Mouse (Mus musculus) ES-E14 (cell line): ENCODE data around the gene Gja8. TPM values are rescaled to one million over a fixed set of nuclear protein-coding genes. Genes with fewer than 3 reads are reported as not detected.

Experiments used
- DNase-seq: peaks from one replicate; pipeline ENCODE4 v3.0.0-alpha.2; 2013; ENCODE audit warnings: low read depth, low spot score
- H3K27ac ChIP-seq: 2 replicates; pipeline ENCODE4 v1.5.1; 2012; ENCODE audit warnings: low read depth, mild to moderate bottlenecking, low read length, moderate library complexity, mixed read lengths; ENCODE audit not compliant: poor library complexity, insufficient read depth, severe bottlenecking
- H3K36me3 ChIP-seq: 2 replicates; pipeline ENCODE4 v1.6.1; 2012; ENCODE audit warnings: mild to moderate bottlenecking, low read length, moderate library complexity, mixed read lengths; ENCODE audit not compliant: control insufficient read depth, poor library complexity, insufficient read depth, severe bottlenecking
- H3K4me1 ChIP-seq, 2 experiments: fragments of 150-350 bp in 1 of 2; sonication (generic) in 1 of 2; 2 replicates each; pipeline ENCODE4 v1.6.1; 2012; ENCODE audit warnings: low read length in 2 of 2, mild to moderate bottlenecking in 1 of 2, mixed read lengths in 1 of 2; ENCODE audit not compliant: control insufficient read depth in 2 of 2, insufficient read depth in 2 of 2, poor library complexity in 1 of 2
- H3K4me3 ChIP-seq, 2 experiments: fragments of 150-350 bp in 1 of 2; sonication (generic) in 1 of 2; 2 replicates each; pipeline ENCODE4 v1.5.1; 2012; ENCODE audit warnings: low read length in 2 of 2, low read depth in 1 of 2, mild to moderate bottlenecking in 1 of 2, mixed read lengths in 1 of 2; ENCODE audit not compliant: insufficient read depth in 1 of 2, poor library complexity in 1 of 2, severe bottlenecking in 1 of 2
- H3K9ac ChIP-seq: 2 replicates; pipeline ENCODE4 v1.6.1; 2012; ENCODE audit warnings: low read depth, mild to moderate bottlenecking, low read length, mixed read lengths; ENCODE audit not compliant: poor library complexity, insufficient read depth, severe bottlenecking
- H3K9me3 ChIP-seq: fragments of 150-350 bp; sonication (generic); 2 replicates; pipeline ENCODE4 v1.6.1; 2012; ENCODE audit warnings: low read depth, mild to moderate bottlenecking, low read length; ENCODE audit not compliant: control insufficient read depth, insufficient read depth
- CHD2 ChIP-seq: IDR thresholded peaks from 2 replicates; pipeline ENCODE4 v1.6.1; 2014; ENCODE audit warnings: mild to moderate bottlenecking, low read depth, low read length, inconsistent platforms
- HCFC1 ChIP-seq: IDR thresholded peaks from 2 replicates; pipeline ENCODE4 v1.6.1; 2012; ENCODE audit warnings: low read length, inconsistent platforms, borderline replicate concordance; ENCODE audit not compliant: insufficient read depth
- MAFK ChIP-seq: IDR thresholded peaks from 2 replicates; pipeline ENCODE4 v1.6.1; 2014; ENCODE audit warnings: mild to moderate bottlenecking, low read depth, low read length, inconsistent platforms; ENCODE audit not compliant: insufficient read depth
- ZC3H11A ChIP-seq: IDR thresholded peaks from 2 replicates; pipeline ENCODE4 v1.6.1; 2012; ENCODE audit warnings: low read depth, mild to moderate bottlenecking, inconsistent platforms, low read length, borderline replicate concordance
- ZNF384 ChIP-seq: IDR thresholded peaks from 2 replicates; pipeline ENCODE4 v1.6.1; 2012; ENCODE audit warnings: low read depth, low read length, inconsistent platforms
- in situ Hi-C, 2 experiments: fragments of 600-800 bp; cut with MboI; formaldehyde crosslinking; loops; one replicate each; pipeline ENCODE4 v1.15.1; 2025; ENCODE audit warnings: low sequenced_read_pairs in 2 of 2, inconsistent platforms in 1 of 2; ENCODE audit not compliant: unreplicated experiment in 2 of 2
- total RNA-seq: library from RNA; depleted of rRNA; stranded (reverse); fragments of 300-350 nt; gene quantifications from 2 replicates; pipeline ENCODE4 v1.2.3, GENCODE M21; 2012

Gja8 gene
- total RNA-seq, 1 experiment, result 0.04 TPM

DNA sequence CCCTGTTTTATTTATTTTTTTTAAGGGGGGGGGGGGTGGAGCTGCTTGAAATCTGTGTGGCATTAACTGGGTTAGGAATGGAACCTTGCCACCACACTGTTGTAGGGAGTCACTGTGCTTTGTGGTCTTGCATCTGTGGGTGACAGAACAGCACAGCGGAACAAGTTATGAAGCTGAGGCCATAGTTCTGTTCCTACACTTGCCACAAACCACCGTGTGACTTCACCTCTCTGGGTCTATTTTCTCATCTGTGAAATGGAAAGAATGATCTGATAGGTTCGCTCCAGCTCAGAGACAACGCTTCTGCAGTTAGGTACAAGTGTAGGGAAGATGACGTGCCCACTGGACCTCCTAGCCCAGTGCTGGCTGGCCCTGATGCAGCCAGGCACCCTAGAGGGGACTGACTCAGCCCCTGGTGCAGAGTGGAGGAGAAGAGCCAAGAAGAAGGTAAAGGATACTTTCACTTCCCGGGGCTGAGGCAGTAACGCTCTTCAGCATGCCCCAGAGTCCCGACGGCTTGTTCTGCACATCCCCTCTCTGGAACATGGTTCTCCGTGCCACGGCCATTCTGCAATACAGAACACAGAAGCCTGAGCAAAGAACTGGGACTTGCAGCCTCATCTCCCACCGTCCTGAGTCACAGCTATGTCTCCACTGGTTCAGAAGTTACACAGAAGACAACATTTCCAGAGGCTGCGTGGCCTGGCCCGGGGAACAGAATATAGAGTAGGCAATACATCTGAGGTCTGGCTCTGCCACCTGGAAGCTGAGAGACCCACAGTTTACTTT is 43.6 kb downstream of the Gja8 start:
- H3K9me3 ChIP-seq, result no peaks in the 10 kb centered on the region
- no peaks in the 10 kb centered on the region for H3K4me1 ChIP-seq
- TF ChIP-seq CHD2 (no peak), ZNF384 (no peak)
- H3K4me3 ChIP-seq, result no peak overlapping the region
- in situ Hi-C loops, result no loop called here
- H3K9ac ChIP-seq, result no peak overlapping the region
- DNase-seq, result no peak
- peaks cover 13% of the 10 kb centered on the region for H3K36me3 ChIP-seq
- H3K27ac ChIP-seq, result no peak overlapping the region

DNA sequence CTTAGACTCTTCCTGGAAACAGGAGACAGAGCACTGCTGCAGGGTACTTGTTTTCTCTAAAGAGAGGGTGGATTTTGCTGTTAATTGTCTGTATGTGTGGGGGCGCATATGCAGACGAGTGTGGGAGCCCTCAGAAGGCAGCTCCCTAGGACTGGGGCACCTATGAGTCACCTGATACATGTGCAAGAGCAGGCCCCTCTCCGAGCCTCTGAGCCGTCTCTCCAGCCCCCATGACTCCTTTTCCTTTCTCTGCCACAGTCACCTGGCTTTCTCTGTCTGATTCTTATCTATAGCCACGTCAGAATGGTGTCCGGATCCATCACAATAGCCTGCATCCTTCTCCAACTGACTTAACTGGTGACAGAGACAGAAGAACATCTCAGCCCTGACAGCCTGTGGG is 44.3 kb downstream of the Gja8 start:
- no peak for DNase-seq
- H3K9me3 ChIP-seq, result no peaks in the 10 kb centered on the region
- TF ChIP-seq ZC3H11A, result no peak
- no peak for TF ChIP-seq HCFC1
- no peak for TF ChIP-seq CHD2
- TF ChIP-seq ZNF384, result no peak
- no peak for TF ChIP-seq MAFK
- in situ Hi-C loops, result no loop called here
- no peak overlapping the region for H3K27ac ChIP-seq
- peaks cover 13% of the 10 kb centered on the region for H3K36me3 ChIP-seq
- H3K4me1 ChIP-seq, result no peaks in the 10 kb centered on the region
- no peak overlapping the region for H3K9ac ChIP-seq
- no peak overlapping the region for H3K4me3 ChIP-seq

DNA sequence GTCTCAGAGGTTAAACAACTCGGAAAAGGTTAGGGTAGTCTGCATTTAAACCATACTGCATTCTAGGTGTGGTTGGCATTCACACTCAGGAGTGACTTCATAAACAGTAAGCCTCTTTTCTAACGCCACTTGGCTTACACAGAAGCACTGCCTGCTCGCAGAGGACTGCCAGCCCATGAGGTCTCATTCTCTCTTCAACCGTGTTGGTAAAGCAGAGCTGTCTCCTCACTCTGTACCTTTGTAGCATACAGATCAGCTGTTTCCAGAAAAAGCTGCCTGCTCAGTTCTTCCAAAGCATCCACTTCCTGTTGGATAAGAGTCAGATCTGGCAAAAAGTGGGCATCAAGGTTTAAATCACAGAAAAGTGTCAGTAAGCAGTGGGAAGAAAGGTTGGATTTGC is 45.4 kb downstream of the Gja8 start:
- H3K4me3 ChIP-seq, result no peak overlapping the region
- H3K9ac ChIP-seq, result no peak overlapping the region
- H3K27ac ChIP-seq, result no peak overlapping the region
- H3K9me3 ChIP-seq, result no peaks in the 10 kb centered on the region
- no peaks in the 10 kb centered on the region for H3K4me1 ChIP-seq
- DNase-seq, result no peak
- no peak for TF ChIP-seq MAFK
- no peak for TF ChIP-seq HCFC1
- TF ChIP-seq ZC3H11A, result no peak
- no peak for TF ChIP-seq ZNF384
- TF ChIP-seq CHD2, result no peak
- peaks cover 14% of the 10 kb centered on the region for H3K36me3 ChIP-seq
- in situ Hi-C loops, result no loop called here

DNA sequence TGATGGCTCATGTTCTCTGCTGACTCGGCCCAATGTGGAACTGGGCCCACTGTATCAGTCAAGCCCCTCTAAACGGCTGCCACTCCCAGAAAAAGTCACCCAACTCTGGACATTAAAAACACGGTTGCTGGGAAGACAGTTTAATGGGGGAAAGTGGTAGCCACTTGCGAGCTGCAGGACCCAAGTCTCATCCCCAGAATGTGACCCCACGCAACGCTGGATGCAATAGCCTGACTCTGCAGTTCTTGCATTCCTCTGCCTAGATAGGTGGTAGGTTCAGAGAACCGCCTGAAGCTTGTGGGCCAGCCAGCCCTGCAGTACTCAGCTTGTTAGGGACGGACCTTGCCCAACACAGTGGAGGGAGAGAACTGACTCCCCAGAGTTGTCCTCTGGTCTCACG is 46.3 kb downstream of the Gja8 start:
- H3K36me3 ChIP-seq, result peaks cover 18% of the 10 kb centered on the region
- no peaks in the 10 kb centered on the region for H3K4me1 ChIP-seq
- DNase-seq, result no peak
- H3K9me3 ChIP-seq, result no peaks in the 10 kb centered on the region
- no peak overlapping the region for H3K9ac ChIP-seq
- TF ChIP-seq MAFK (no peak), ZNF384 (no peak), HCFC1 (no peak)
- in situ Hi-C loops, result no loop called here
- H3K27ac ChIP-seq, result no peak overlapping the region
- no peak overlapping the region for H3K4me3 ChIP-seq

DNA sequence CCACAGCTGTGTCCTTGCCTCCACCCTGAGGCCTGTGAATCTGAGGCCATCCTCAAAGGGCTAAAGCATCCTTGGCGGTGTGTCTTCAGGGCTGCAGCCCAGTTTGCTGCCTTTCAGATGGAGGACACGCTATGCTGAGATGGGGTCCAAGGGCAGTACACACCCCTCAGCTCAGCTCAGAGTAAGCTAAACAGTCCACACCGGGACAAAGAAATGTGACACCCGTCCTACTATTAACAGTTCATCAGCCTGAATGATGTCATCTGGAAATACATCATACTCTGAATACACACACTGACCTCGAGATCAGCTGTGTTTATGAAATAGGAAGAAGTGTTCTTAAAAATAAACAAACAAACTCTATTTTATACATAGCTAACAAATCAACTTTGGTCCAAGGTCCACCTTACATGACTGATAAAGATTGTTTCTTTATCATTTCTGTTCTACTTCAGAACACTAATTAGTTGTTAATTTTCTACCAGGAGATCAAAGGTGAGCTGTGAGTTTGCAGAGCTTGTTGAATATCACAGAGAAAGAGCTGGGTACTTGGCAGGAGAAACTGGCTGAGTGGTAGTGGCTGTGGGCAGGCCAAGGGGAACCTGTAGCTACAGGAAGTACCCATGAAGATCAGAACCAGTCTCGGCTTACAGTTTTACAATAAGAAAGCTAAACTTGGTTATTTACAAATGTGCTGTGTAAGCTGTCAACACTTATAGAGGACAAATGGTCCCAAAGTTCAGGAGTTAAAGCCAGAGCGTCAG is 50.8 kb downstream of the Gja8 start:
- Histone ChIP-seq H3K36me3 (peaks cover 38% of the 10 kb centered on the region), H3K4me1 (no peaks in the 10 kb centered on the region), H3K9me3 (no peaks in the 10 kb centered on the region), H3K4me3 (no peak overlapping the region), H3K27ac (no peak overlapping the region), H3K9ac (no peak overlapping the region)
- TF ChIP-seq CHD2, result no peak
- TF ChIP-seq ZC3H11A, result no peak
- no peak for TF ChIP-seq HCFC1
- DNase-seq, result no peak
- in situ Hi-C loops, result no loop called here
